Mouse (Mus musculus) left cerebral cortex, adult 2 months (tissue): ENCODE results near the gene Gm36210. TPM values are rescaled to one million over a fixed set of nuclear protein-coding genes. Genes with fewer than 3 reads are reported as not detected.

ENCODE experiments used
- DNase-seq, 2 experiments: peaks; one replicate each; pipeline ENCODE4 v3.0.0; 2021 to 2022; ENCODE audit warnings: low spot score in 2 of 2, mixed read lengths in 1 of 2; ENCODE audit errors: extremely low spot score in 1 of 2
- H3K27ac ChIP-seq: fragments of 200-600 bp; 2 replicates; pipeline ENCODE4 v1.8.1; 2022
- H3K4me3 ChIP-seq: fragments of 200-600 bp; 2 replicates; pipeline ENCODE4 v1.8.1; 2022
- CTCF ChIP-seq: fragments of 200-600 bp; IDR thresholded peaks from 2 replicates; pipeline ENCODE4 v1.8.1; 2022; ENCODE audit warnings: antibody characterized with exemption, mild to moderate bottlenecking, moderate library complexity
- intact Hi-C: fragments of 180-260 bp; cut with DNase I; formaldehyde crosslinking; loops from one replicate; pipeline ENCODE4 v1.15.1; 2025
- total RNA-seq, 2 experiments: library from RNA; stranded (reverse); gene quantifications; 2 replicates each; pipeline ENCODE4 v1.2.3; 2021

The Gm36210 gene
- total RNA-seq, 2 experiments from 2014 or later, result 0.27 to 0.28 TPM

GRCm38 (mm10) chr7:4851315-4851688, 55.0 kb downstream of the Gm36210 start:
- no peak for TF ChIP-seq CTCF
- no peak overlapping the region for H3K4me3 ChIP-seq
- no peak for DNase-seq
- intact Hi-C loops, result no loop called here
- H3K27ac ChIP-seq, result no peak overlapping the region

GRCm38 (mm10) chr7:4850621-4851314, 55.5 kb downstream of the Gm36210 start:
- TF ChIP-seq CTCF, result no peak

GRCm38 (mm10) chr7:4849372-4849771, 56.9 kb downstream of the Gm36210 start:
- H3K27ac ChIP-seq, result no peak overlapping the region
- TF ChIP-seq CTCF, result no peak
- no peak for DNase-seq
- intact Hi-C loops, result loop anchor here (10.0 kb wide), 1 partner anchor 205 kb away; the partner anchor contains the start of gene Zfp580
- H3K4me3 ChIP-seq, result no peak overlapping the region

More at GRCm38 (mm10) chr7:4850621-4851314, 55.5 kb downstream of the Gm36210 start:
- Histone ChIP-seq H3K27ac (no peak overlapping the region), H3K4me3 (no peak overlapping the region)
- no peak for DNase-seq
- intact Hi-C loops, result no loop called here

Other genes starting within 250 kb of the Gm36210 start
- 100 to 1,000 TPM; 144 to 151 TPM for gene Ppp6r1, start 247.5 kb downstream of the Gm36210 start, total RNA-seq
- gene Hspbp1, start 221.4 kb downstream of the Gm36210 start, total RNA-seq, result 100 to 1,000 TPM in 1 of 2 experiments, 10 to 100 TPM in 1; 99.9 to 102 TPM
- gene Brsk1, start 215.9 kb downstream of the Gm36210 start, total RNA-seq, result 100 to 1,000 TPM; 425 to 440 TPM
- gene Tmem150b, start 181.3 kb downstream of the Gm36210 start, total RNA-seq, result not detected
- 10 to 100 TPM; 23.8 to 31.1 TPM for gene Kmt5c, start 166.4 kb downstream of the Gm36210 start, total RNA-seq
- gene Cox6b2, start 153.4 kb downstream of the Gm36210 start, total RNA-seq, result 1 to 10 TPM; 3.8 to 4.8 TPM
- gene Fam71e2, start 135.2 kb downstream of the Gm36210 start, total RNA-seq, result not detected
- gene Il11, start 123.7 kb downstream of the Gm36210 start, total RNA-seq, result under 1 TPM; 0.36 to 0.58 TPM
- gene Tmem190, start 123.6 kb downstream of the Gm36210 start, total RNA-seq, result not detected
- 1 to 10 TPM; 2.5 to 4.0 TPM for gene Tmem238, start 116.9 kb downstream of the Gm36210 start, total RNA-seq
- 100 to 1,000 TPM; 421 to 437 TPM for gene Rpl28, start 113.6 kb downstream of the Gm36210 start, total RNA-seq
- 100 to 1,000 TPM; 104 to 117 TPM for gene Ube2s, start 93.9 kb downstream of the Gm36210 start, total RNA-seq
- gene Shisa7, start 61.8 kb downstream of the Gm36210 start, total RNA-seq, result 100 to 1,000 TPM; 134 to 138 TPM
- gene Isoc2b, start 36.3 kb downstream of the Gm36210 start, total RNA-seq, result 1 to 10 TPM; 6.9 to 9.3 TPM
- 10 to 100 TPM; 11.3 to 12.6 TPM for gene Isoc2a, start 29.4 kb downstream of the Gm36210 start, total RNA-seq
- 10 to 100 TPM; 15.8 to 16.4 TPM for gene Zfp628, start 8.7 kb upstream of the Gm36210 start, total RNA-seq
- gene Nat14, start 15.5 kb upstream of the Gm36210 start, total RNA-seq, result 100 to 1,000 TPM in 1 of 2 experiments, 10 to 100 TPM in 1; 99.7 to 109 TPM
- 1 to 10 TPM; 2.8 to 4.4 TPM for gene Ssc5d, start 19.3 kb upstream of the Gm36210 start, total RNA-seq
- gene Sbk2, start 57.9 kb upstream of the Gm36210 start, total RNA-seq, result under 1 TPM in 1 of 2 experiments, not detected in 1; 0.91 TPM
- gene Sbk3, start 64.7 kb upstream of the Gm36210 start, total RNA-seq, result 1 to 10 TPM; 1.1 to 1.5 TPM
- 10 to 100 TPM; 28.9 to 33.0 TPM for gene Zfp579, start 89.6 kb upstream of the Gm36210 start, total RNA-seq
- gene Zfp524, start 107.9 kb upstream of the Gm36210 start, total RNA-seq, result 1 to 10 TPM; 6.3 to 6.5 TPM
- gene Fiz1, start 108.2 kb upstream of the Gm36210 start, total RNA-seq, result 10 to 100 TPM; 24.1 to 26.3 TPM
- not detected for gene Gm44973, start 109.0 kb upstream of the Gm36210 start, total RNA-seq
- 10 to 100 TPM; 36.3 to 40.3 TPM for gene Zfp865, start 113.9 kb upstream of the Gm36210 start, total RNA-seq
- 10 to 100 TPM; 53.3 to 59.1 TPM for gene Ccdc106, start 114.0 kb upstream of the Gm36210 start, total RNA-seq
- not detected for gene 4632433K11Rik, start 127.6 kb upstream of the Gm36210 start, total RNA-seq
- gene Zfp784, start 131.9 kb upstream of the Gm36210 start, total RNA-seq, result 1 to 10 TPM; 4.2 to 5.5 TPM
- gene Zfp580, start 145.0 kb upstream of the Gm36210 start, total RNA-seq, result 10 to 100 TPM; 30.5 to 32.5 TPM
- gene U2af2, start 155.6 kb upstream of the Gm36210 start, total RNA-seq, result 100 to 1,000 TPM; 183 to 187 TPM
- gene Epn1, start 173.7 kb upstream of the Gm36210 start, total RNA-seq, result 100 to 1,000 TPM; 470 to 471 TPM
- gene Rfpl4, start 210.4 kb upstream of the Gm36210 start, total RNA-seq, result not detected
- under 1 TPM in 1 of 2 experiments, not detected in 1; 0.58 TPM for gene Rasl2-9, start 219.4 kb upstream of the Gm36210 start, total RNA-seq
- gene Vmn1r55, start 243.2 kb upstream of the Gm36210 start, total RNA-seq, result not detected